Mouse (Mus musculus) left cerebral cortex, postnatal 36 days (tissue): Measurements from ENCODE around the gene Srp14. TPM values are rescaled to one million over a fixed set of nuclear protein-coding genes. Genes with fewer than 3 reads are reported as not detected.

ENCODE experiments used
- DNase-seq, 2 experiments: peaks; one replicate each; pipeline ENCODE4 v3.0.0; 2021 to 2022; ENCODE audit warnings: low spot score in 2 of 2, mixed read lengths in 1 of 2
- intact Hi-C: fragments of 180-260 bp; cut with DNase I; formaldehyde crosslinking; loops from one replicate; pipeline ENCODE4 v1.15.1; 2025
- total RNA-seq, 2 experiments: library from RNA; stranded (reverse); gene quantifications; 2 replicates each; pipeline ENCODE4 v1.2.3; 2021

Srp14 gene
- total RNA-seq, 2 experiments from 2014 or later = 136 to 158 TPM

DNA sequence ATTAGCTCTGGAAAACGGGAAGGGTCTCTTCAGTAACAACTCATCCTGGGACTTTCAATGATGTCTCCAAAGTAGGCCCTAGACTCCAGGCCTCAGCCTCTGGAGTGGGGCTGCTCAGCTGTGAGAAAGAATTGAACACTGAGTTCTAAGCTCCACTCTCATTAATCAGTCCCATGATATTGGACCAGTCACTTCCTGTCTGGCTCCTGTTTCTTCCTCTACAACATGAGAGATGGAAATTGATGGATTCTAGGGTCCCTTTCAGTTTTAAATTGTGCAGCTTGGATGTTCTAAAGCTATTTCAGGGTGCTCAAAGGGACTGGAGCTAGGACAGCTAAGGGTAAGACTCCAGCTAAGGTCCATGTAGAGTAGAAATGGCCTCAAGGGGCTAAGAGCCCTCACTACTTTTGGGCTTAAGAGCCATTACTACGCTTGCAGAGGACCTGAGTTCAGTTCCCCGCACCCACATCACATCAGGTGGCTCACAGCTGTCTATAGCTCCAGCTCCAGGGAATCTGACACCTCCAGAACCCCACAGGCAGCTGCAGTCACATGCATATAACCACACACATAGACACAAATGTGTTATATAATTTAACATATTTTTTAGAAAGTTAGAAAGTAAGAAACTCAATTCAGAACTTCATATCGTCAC lies 12.4 kb upstream of the Srp14 start:
- intact Hi-C loops = no loop called here
- no peak for DNase-seq

DNA sequence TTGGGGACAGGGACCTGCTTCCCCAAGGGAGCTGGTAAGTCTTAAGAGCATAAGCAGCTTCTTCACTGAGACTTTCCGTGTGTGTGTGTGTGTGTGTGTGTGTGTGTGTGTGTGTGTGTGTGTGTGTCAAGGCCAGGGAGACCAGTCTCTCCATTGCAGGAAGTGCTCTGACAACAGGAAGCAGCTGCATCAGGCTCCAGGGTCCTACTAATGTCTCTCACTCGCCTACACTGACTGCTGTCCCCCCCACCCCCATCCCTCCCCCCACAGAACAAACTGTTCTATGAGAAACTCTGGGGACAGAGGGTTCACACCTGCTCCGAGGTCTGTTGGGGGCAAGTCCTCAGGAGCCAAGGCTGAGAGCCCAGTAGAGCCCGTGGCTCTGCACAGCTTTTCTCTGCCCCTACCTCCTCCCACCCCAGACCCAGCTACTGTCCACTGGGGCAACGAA lies 11.8 kb upstream of the Srp14 start:
- no peak for DNase-seq
- intact Hi-C loops = no loop called here

DNA sequence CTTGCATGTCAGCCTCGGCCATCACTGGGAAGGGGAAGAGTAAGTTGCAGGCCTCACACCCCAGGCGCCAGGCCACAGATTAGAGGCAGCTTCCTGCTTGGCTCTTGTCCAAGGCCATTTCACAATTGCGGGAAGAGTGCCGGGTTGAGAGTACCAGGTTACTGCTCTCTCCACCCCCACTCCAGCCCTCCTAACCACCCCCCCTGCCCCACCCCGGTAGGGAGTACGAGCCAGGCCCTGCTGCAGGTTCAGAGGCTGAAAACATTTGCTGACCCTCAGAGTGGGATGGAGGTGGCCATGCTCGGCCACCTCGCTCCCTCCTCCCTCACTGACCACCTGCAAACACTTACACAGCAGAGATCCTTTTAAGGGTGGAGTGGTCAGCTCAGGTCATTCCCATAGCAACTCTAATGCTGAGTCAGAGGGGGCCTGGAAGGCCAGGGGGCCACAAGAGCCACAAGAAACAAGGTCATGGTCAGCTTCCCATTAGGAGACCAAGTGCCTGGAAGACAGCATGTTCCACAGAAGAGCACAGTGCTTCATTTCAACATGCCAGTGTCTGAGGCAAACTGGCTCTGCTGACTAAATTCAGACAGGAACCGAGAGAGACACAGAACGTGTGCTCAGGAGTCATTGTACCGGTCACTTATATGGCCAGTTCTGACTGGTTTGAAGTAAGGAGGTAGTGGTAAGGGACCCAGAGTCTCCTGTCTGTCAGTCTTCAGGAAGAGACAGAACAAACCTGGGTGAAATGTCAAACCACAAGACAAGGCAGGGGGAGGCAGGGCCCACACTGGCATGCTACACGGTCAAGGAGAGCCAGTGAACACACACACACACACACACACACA lies 11.0 kb upstream of the Srp14 start:
- no peak for DNase-seq
- intact Hi-C loops = no loop called here

DNA sequence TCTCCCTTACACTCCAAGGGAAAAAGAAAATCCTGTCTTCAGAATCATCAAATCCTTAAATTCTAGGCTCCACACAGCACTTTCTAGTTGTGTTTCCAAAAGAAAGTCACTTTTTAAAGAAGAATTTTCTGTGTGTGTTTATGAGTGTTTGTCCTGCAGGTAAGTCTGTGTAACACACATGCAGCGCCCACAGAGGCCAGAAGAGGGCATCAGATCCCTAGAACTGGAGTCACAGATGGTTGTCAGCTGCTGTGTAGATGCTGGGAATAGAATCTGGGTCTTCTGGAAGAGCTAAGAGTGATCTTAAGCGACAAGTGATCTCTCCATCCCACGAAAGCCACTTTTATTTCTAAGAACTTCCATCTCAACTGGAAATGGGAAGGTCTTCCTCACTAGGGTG lies 8.3 kb upstream of the Srp14 start:
- DNase-seq = no peak
- intact Hi-C loops = loop anchor here (2.0 to 10.0 kb wide), 5 partner anchors 61 to 387 kb away; partner anchors contain the start of genes Bmf and Bub1b

DNA sequence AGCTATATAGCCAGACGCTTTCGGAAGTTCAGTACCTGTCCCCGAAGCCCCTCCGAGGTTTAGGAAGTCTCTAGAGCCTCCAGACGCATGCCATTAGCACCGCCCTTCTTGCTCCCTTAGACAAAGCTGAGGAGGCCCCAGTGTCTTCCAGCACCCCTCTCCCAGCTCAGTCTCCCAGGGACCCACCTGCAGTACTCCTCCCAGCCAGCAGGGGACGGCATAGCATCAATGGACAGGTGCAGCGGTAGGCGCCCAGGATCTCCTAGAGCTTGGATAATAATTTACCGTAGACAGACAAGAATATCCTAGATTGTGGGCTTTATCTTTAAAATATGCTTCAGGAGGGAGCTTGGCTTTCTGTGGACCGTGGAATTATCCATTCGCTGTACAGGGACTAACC lies 7.4 kb upstream of the Srp14 start:
- peak; percentile 46 to 63 for DNase-seq
- intact Hi-C loops = loop anchor here (2.0 to 10.0 kb wide), 5 partner anchors 62 to 388 kb away; partner anchors contain the start of genes Bmf and Bub1b

DNA sequence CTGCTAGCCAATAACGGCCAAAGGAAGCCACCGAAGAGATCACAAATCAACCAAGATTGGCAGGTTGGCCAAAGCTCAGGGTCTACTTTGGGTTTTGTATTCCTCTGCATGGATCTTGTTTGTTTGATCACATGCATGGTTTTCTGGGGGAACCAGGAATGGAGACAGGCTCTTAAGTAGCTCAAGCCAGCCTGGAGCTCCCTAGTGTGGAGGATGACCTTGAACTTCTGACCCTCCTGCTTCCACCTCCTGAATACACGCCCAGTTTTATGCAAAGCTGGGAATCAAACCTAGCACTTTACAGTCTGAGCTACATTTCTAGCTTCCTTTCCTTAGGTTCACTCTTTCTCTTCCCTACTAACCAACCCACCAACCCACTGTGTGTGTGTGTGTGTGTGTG lies 5.9 kb upstream of the Srp14 start:
- intact Hi-C loops = loop anchor here (5.0 to 10.0 kb wide), 2 partner anchors 212 to 389 kb away; no protein-coding TSS in a partner anchor

DNA sequence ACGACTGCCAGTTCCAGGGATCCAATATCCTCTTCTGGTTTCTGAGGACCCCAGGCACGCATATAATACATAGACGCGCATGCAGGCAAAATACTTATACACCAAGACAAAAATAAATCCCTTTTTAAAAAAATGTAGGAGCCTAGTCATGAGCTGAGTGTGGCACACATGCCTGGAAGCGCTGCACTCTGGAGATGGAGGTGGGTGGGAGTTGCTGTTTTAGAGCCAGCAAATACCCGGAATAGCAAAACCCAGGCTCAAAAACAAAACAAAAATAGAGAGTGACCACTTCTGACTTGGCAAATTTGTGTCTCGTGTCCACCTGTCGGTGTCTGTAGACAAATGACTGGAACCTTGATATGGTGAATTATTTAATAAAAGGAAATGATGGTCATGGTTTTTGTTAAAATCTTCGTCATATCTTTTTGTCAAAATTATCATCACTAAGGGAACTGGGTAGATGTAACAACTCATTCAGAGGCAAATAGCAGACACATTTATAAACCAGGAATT lies 4.9 kb upstream of the Srp14 start:
- no peak for DNase-seq
- intact Hi-C loops = loop anchor here (10.0 kb wide), 1 partner anchor 390 kb away; no protein-coding TSS in a partner anchor

More for the DNA sequence above, 5.9 kb upstream of the Srp14 start:
- no peak for DNase-seq

DNA sequence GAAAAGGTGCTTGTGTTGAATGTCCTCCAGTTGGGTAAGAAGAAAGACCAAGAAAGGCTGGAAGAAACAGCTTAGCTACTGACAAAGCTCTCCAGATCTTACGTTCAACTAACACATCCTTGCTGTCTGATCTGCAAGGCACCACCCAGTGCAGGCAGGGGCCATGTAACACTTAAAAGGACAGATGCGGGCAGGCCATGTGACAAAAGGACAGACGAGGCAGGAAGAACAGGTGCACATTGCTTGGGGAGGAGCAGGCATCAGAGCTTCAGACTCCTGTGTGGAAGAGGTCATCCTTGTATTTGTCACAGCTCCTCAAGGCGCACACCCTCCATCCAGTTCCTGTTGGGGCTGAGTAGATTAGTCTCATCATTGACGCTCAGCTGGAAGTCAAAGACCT lies 3.5 kb upstream of the Srp14 start:
- DNase-seq = no peak
- intact Hi-C loops = loop anchor here (10.0 kb wide), 1 partner anchor 392 kb away; no protein-coding TSS in a partner anchor

DNA sequence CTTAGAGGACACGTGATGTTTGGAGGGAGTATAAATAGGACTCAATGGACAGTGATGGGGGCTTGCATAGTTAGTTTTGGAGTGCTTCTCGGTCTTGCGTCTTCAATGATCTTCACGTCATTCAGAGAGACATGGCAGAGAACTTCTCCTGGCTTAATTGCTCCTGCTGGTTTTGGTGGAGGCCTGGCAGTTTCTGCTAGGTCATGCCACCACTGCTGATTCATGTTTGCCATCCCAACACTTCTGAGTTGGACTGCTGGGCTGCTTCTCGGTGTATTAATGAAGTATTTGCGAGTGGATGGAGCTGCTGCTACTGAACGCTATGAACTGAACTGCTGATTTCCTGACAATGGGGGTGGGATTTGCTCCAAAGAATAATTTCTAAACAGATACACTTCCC lies 1.4 kb upstream of the Srp14 start:
- DNase-seq = no peak
- intact Hi-C loops = loop anchor here (10.0 kb wide), 1 partner anchor 394 kb away; no protein-coding TSS in a partner anchor

DNA sequence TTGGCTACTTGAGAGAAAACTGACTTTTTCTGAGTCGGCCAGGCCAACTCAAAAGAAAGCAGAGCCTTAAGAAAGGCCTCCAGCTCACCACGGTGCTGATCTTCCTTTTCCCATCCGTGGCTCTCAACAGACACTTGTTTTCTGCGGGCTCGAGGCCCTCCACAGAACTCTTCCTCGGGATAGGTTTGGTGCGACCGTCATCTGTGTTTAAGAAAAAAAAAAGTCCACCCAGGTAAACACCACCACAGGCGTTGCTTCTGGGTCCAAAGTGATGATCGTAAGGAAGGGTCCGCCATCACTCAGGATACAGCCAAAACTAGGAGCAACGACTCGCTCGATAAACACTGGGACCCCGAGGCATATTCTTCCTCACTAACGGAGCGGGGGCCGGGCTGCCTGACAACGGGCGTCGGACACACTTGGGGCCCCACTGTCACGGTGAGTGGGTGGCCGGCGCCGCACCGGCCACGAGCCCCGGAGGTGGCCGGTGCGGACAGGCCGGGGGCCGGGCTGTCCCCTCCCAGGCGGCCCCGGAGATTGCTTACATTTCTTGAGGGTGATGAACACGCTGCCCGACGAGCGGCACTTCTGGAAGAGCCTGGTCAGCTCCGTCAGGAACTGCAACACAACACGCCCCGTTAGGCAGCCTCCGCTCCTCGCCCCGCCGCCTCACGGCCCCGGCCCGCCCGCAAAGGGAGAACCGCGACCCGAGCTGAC lies 520 bp downstream of the Srp14 start:
- intact Hi-C loops = no loop called here
- DNase-seq = no peak

DNA sequence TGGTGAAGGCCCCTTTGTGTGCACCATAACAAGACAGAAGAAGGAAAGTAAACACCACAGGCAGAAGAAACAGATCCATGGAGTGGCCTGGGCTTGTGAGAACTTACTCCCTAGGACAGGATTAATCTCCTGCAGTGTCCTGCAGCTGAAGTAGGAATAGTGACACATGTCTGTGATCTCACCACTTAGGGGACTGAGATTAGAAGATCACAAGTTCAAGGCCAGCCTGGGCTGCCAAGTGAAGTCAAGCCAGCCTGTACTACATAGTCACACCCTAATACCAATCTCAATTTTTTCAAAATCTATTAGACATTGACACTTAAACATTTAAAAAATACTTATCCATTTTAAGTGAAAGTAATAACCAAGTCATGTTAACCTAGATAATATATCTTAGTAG lies 11.2 kb downstream of the Srp14 start:
- intact Hi-C loops = no loop called here
- no peak for DNase-seq

DNA sequence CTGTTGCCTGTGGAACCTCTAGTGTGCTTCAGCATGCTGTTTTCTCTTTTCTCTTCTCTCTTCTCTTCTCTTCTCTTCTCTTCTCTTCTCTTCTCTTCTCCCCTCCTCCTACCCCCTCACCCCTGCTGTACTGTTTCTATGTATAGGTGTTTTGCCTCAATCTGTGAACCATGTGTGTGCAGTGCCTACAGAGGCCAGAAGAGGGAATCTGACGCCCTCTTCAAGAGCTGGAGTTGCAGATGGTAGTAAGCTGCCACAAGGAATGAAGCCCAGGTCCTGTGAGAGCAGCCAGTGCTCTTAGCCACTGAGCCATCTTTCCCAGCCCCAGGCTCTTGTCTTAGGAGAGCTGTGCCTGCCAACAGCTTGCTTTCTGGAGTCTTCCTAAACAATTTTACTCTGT lies 12.9 kb downstream of the Srp14 start:
- intact Hi-C loops = no loop called here
- no peak for DNase-seq

DNA sequence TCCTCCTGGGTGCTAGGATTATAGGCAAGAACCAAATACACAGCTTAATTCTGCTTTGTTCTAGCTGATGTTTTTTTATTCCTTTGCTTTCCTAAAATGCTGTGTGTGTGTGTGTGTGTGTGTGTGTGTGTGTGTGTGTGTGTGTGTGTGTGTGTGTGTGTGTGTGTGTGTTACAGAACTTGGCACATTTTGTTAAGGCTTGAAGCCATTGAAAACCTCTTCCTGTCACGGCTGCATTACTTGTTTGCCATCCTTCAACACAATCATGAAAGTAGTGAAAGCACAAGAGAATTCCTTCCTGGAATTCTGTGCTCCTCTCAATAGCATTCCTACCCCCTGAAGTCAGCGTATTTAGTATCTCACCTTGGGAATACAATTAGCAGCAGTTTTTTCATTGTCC lies 13.6 kb downstream of the Srp14 start:
- DNase-seq = no peak
- intact Hi-C loops = no loop called here

DNA sequence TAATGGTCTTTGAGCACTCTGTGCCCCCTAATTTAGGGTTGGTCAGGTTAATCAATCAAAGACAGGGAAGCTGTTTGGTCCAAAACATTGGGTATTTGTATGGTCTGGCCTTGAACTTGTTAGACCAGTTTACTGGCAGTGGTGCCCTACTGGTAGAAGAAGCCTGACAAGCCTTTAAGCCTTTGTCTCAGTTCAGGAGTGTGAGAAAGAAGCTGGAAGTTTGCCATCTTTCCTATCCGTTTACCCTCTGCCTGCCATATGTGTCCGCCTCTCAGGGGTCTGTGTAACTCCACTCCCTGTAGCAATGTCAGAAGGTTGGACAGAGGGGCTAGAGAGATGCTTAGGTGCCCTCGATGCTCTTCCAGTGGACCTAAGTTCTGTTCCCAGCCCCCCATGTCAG lies 15.1 kb downstream of the Srp14 start:
- intact Hi-C loops = no loop called here
- DNase-seq = no peak

DNA sequence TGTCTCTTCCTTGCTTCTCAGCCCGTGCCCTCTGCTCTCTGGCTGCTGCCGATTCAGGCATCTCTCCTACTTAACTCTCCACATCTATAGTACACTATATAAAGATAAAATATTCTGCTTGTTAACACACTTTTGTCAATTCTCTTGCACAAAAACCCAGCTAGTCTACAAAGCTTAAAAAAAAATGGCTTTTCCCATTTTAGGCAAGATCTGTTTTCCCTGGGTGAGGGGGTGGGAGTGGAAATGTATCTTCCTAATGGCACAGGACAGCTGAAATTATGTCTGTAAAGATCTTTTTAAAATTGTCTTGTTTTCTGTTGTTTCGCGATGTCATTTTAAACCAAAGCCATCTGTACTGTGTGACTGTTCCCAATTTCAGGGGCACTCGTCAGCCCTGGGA lies 16.0 kb downstream of the Srp14 start:
- no peak for DNase-seq
- intact Hi-C loops = no loop called here

DNA sequence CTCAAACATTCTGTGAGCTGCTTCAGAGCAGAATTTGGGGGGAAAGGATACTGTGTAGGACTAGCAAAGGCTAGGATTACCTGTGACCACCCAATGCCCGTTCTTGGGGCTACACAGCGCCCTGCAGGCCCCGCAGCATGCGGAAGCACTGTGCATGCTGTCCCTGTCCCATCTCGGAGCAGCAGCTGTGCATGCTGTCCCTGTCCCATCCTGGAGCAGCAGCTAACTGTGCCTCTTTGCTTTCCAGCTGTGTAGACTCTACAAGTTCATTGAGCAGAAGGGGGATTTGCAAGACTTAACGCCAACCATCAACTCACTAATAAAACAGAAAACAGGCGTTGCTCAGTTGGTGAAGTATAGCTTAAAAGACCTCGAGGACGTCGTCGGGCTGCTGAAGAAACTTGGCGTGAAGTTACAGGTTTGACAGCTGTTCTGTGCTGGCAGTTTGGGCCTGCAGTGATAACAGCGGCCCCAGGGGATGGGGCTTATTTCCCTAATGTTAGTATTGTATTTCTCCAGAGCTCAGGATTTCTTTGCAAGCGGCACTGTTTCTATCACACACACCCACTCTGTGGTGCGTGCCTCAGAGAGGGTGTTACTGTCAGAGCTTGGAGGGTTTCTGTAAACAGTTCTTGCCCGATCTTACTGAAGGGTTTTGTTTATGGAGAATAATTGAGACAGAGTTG lies 17.9 kb downstream of the Srp14 start:
- no peak for DNase-seq
- intact Hi-C loops = no loop called here

DNA sequence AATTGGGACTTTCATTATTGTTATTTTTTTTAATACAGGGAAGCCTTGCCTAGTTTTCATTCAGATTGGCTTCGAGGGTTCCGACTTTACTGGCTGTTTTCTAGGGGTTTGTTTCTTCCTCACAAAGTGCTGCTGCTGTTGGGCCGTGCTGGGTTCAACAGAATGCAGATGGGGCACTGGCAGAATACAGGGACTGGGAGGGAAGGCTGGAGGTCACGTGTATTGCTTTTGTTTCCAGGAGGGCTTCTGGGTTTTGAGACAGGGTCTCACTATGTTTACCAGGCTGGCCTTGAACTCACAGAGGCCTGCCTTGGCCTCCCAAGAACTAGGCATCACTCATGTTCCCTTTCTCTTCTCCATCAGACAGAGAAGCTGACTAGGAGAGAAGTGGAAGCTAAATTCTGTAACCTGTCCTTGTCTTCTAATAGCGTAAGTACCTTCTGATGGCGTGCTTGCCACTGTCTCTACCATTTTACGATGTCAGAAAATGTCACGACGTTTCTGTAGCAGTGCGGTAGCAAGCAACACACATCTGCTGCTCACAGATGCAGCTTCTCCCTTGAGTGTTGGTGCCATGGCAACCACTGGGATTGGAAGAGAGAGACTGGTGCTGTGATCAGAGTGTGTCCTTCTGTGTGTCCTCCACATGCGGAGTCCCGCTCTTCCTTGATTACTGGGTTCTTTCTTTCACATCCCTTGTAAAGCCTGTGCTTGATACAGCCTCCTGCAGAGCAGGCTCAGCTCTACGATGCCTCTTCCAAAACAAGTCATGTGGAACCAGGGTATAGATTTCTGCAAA lies 21.8 kb downstream of the Srp14 start:
- peak in 1 of 2 experiments; percentile 49 for DNase-seq
- intact Hi-C loops = no loop called here

DNA sequence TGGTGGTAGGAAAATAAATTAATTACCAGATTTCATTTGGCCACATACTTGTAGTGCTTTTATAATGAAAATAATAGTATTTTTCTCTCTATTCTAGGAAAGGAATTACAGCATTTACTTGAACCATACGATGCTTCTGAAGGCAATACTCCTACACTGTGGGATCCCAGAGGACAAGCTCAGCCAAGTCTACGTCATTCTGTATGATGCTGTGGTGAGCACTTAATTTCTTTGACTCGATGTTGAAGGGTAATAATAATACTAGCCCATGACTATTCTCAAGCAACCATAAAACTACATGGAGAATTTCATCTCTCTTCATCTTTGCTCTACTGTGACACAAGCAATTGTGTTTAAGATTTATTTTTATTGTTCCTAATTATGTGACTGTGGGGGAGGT lies 22.5 kb downstream of the Srp14 start:
- DNase-seq = no peak
- intact Hi-C loops = no loop called here

DNA sequence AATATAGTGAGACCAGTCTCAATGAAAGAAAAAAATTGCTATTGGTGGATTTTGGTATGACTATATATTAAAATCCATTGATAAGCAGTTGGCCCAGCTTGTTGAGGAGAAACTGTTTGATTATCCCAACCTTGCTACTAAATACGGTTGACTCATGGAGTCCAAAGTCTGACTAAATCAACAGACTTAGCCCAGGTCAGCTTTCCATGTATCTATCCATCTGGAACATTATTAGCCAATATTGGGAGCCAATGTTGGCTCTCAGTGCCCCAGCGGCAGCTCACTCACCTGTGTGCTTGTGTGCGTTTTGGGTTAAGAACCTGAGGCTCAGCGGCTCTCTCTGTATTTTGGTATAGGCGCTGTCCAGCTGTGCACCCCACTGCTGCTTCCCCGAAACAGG lies 28.5 kb downstream of the Srp14 start:
- intact Hi-C loops = no loop called here
- DNase-seq = no peak
